Comparison of ENCODE assay signal across 10 mouse cellular contexts in genomic region chr2:31636138-31636741, GRCm38 (mm10). TPM values are rescaled to one million over a fixed set of nuclear protein-coding genes. Genes with fewer than 3 reads are reported as not detected.
A peak's percentile ranks its signal among the peaks of the same experiment; 100 is the strongest.
DNase-seq lines count a peak whose midpoint lies in the region; ATAC-seq and TF ChIP-seq lines count a peak whose summit lies in the region.
"Had no signal": no experiment of that assay in that cellular context is flagged by ENCODE, and none has a peak within 500 bp of the region (broad histone marks: within the 10 kb centered on the region; RNA-seq: fewer than 3 reads in every experiment).

No protein-coding gene starts in this region.

- no peak for DNase-seq in heart, postnatal 4 days
- peak; percentile 56 for DNase-seq in brain, embryonic 14.5 days (ENCODE audit: low read depth)
- DNase-seq in hindbrain, embryonic 11.5 days (ENCODE audit: low spot score) = no peak
- DNase-seq in midbrain, embryonic 14.5 days = peak; percentile 73
- no peak for DNase-seq in urinary bladder, postnatal 4 days (ENCODE audit: low spot score in 2 of 2)
- DNase-seq in left cerebral cortex, postnatal 36 days (ENCODE audit: low spot score in 2 of 2) = no peak
- DNase-seq in cerebellum, postnatal 14 days = no peak

- no peak overlapping the region for H3K9ac ChIP-seq in heart, embryonic 14.5 days (ENCODE audit: low read length)
- H3K9ac ChIP-seq in hindbrain, embryonic 11.5 days (ENCODE audit: low read depth, low read length) = 0 out of 2 replicates have a peak overlapping the region, but pooled peaks have one; percentile 21
- peak overlapping the region; percentile 0; the same call in 1 of the 2 replicates for H3K9ac ChIP-seq in midbrain, embryonic 14.5 days (replicated peaks; ENCODE audit: low read length)

- peaks cover 0 to 20% of the 10 kb centered on the region in 2 experiments; a peak in 3 of 4 replicates for H3K4me1 ChIP-seq in heart, embryonic 14.5 days (ENCODE audit: control insufficient read depth in 2 of 2, insufficient read depth in 2 of 2, low read length in 2 of 2)
- peaks cover 42% of the 10 kb centered on the region for H3K4me1 ChIP-seq in hindbrain, embryonic 11.5 days (replicated peaks; ENCODE audit: control insufficient read depth, insufficient read depth, low read length)
- H3K4me1 ChIP-seq in midbrain, embryonic 14.5 days (ENCODE audit: control insufficient read depth, insufficient read depth, low read length) = peaks cover 32% of the 10 kb centered on the region

- 1% methylated on average over 48 of the region's 48 CpGs for WGBS in heart, embryonic 14.5 days
- under 1% methylated on average over 48 of the region's 48 CpGs for WGBS in hindbrain, embryonic 11.5 days
- under 1% methylated on average over 48 of the region's 48 CpGs for WGBS in midbrain, embryonic 14.5 days

- no peak for TF ChIP-seq POLR2A in brain, embryonic 14.5 days (IDR thresholded peaks at IDR 0.05; ENCODE audit: borderline replicate concordance, extremely low read depth, insufficient read depth, insufficient read length, poor library complexity, severe bottlenecking)

- H3K9me3 ChIP-seq in heart, embryonic 14.5 days (ENCODE audit: control insufficient read depth, low read length) = no peaks in the 10 kb centered on the region
- H3K9me3 ChIP-seq in hindbrain, embryonic 11.5 days (ENCODE audit: control insufficient read depth, low read length) = no peaks in the 10 kb centered on the region
- H3K9me3 ChIP-seq in midbrain, embryonic 14.5 days (ENCODE audit: control insufficient read depth, low read length) = no peaks in the 10 kb centered on the region

- no peaks in the 10 kb centered on the region for H3K36me3 ChIP-seq in heart, embryonic 14.5 days (ENCODE audit: control insufficient read depth, insufficient read depth, low read length)
- H3K36me3 ChIP-seq in hindbrain, embryonic 11.5 days (ENCODE audit: control insufficient read depth, insufficient read depth, low read length) = no peaks in the 10 kb centered on the region
- no peaks in the 10 kb centered on the region for H3K36me3 ChIP-seq in midbrain, embryonic 14.5 days (ENCODE audit: control insufficient read depth, insufficient read depth, low read length)

- peaks cover 99% of the 10 kb centered on the region for H3K27me3 ChIP-seq in heart, embryonic 14.5 days (ENCODE audit: control insufficient read depth, insufficient read depth, low read length)
- H3K27me3 ChIP-seq in hindbrain, embryonic 11.5 days (ENCODE audit: control insufficient read depth, insufficient read depth, low read length) = peaks cover 95% of the 10 kb centered on the region
- peaks cover 91% of the 10 kb centered on the region for H3K27me3 ChIP-seq in midbrain, embryonic 14.5 days (ENCODE audit: control insufficient read depth, insufficient read depth, low read length)

- H3K27ac ChIP-seq in heart, embryonic 14.5 days (replicated peaks in 1 of 2; ENCODE audit: control insufficient read depth in 1 of 2, insufficient read depth in 1 of 2, low read depth in 2 of 2, low read length in 2 of 2) = no peak overlapping the region
- peak overlapping the region; percentile 9; the same call in 1 of the 2 replicates for H3K27ac ChIP-seq in hindbrain, embryonic 11.5 days (ENCODE audit: low read depth, low read length)
- H3K27ac ChIP-seq in midbrain, embryonic 14.5 days (replicated peaks; ENCODE audit: low read depth, low read length) = peak overlapping the region; percentile 32

- peak overlapping the region in 1 of 2 experiments; percentile 20; a peak in 3 of 4 replicates for H3K4me3 ChIP-seq in heart, embryonic 14.5 days (ENCODE audit: control insufficient read depth in 1 of 2, insufficient read depth in 1 of 2, low read depth in 1 of 2, low read length in 2 of 2)
- H3K4me3 ChIP-seq in hindbrain, embryonic 11.5 days (ENCODE audit: low read depth, low read length) = peak overlapping the region; percentile 29
- H3K4me3 ChIP-seq in midbrain, embryonic 14.5 days (replicated peaks; ENCODE audit: low read depth, low read length) = peak overlapping the region; percentile 29

- peak overlapping the region; percentile 39 for H3K4me2 ChIP-seq in heart, embryonic 14.5 days (ENCODE audit: low read length)
- H3K4me2 ChIP-seq in hindbrain, embryonic 11.5 days (replicated peaks; ENCODE audit: low read depth, low read length) = peak overlapping the region; percentile 50
- H3K4me2 ChIP-seq in midbrain, embryonic 14.5 days (ENCODE audit: low read length) = peak overlapping the region; percentile 49

- no peak for TF ChIP-seq CTCF in brain, embryonic 14.5 days (IDR thresholded peaks at IDR 0.05; ENCODE audit: borderline replicate concordance, extremely low read depth, insufficient read depth, insufficient read length)

- ATAC-seq in heart, embryonic 14.5 days (ENCODE audit: insufficient number of reproducible peaks, insufficient read depth, low FRiP score, low read depth) = no peak
- peak; percentile 3 for ATAC-seq in hindbrain, embryonic 11.5 days (ENCODE audit: low FRiP score)
- ATAC-seq in midbrain, embryonic 14.5 days (ENCODE audit: low FRiP score, low TSS enrichment) = no peak; the same call in 1 of the 2 replicates
- ATAC-seq: CD4-positive, CD25-positive, alpha-beta regulatory T cell, adult 4 months had no signal

- intact Hi-C loops in left cerebral cortex, postnatal 36 days (cut with DNase I) = no loop called here

RNA-seq across cellular contexts. Expression of gene Prdm12, which starts 3.6 kb away (rescaled TPM):
- polyA plus RNA-seq in heart, embryonic 14.5 days (2014; fragmentation: Nextera tagmentation; extraction: Ambion mirVana) = not detected in 2 replicates
- not detected for total RNA-seq in heart, postnatal 4 days (2021)
- polyA plus RNA-seq in brain, embryonic 14.5 days (2012; rRNA removed) = 6.3 and 7.9 TPM in 2 replicates
- polyA plus RNA-seq in hindbrain, embryonic 11.5 days (2014; fragmentation: Nextera tagmentation; extraction: Ambion mirVana) = 4.0 and 6.7 TPM in 2 replicates
- 3.1 and 4.7 TPM in 2 replicates for polyA plus RNA-seq in midbrain, embryonic 14.5 days (2014; fragmentation: Nextera tagmentation; extraction: Ambion mirVana)
- under 1 TPM; 0.16 to 0.44 TPM for total RNA-seq in left cerebral cortex, postnatal 36 days (2021)
- total RNA-seq: heart, postnatal 10 days had no signal
- polyA plus RNA-seq: CD4-positive, CD25-positive, alpha-beta regulatory T cell, adult 4 months had no signal

RNA-seq across cellular contexts. Expression of gene Exosc2, which starts 34.3 kb away (rescaled TPM):
- polyA plus RNA-seq in heart, embryonic 14.5 days (2014; fragmentation: Nextera tagmentation; extraction: Ambion mirVana) = 30.7 and 32.9 TPM in 2 replicates
- 10 to 100 TPM; 21.6 to 22.9 TPM for total RNA-seq in heart, postnatal 4 days (2021)
- polyA plus RNA-seq in brain, embryonic 14.5 days (2012; rRNA removed) = 36.6 and 39.7 TPM in 2 replicates
- 50.8 and 56.6 TPM in 2 replicates for polyA plus RNA-seq in hindbrain, embryonic 11.5 days (2014; fragmentation: Nextera tagmentation; extraction: Ambion mirVana)
- 31.1 and 33.9 TPM in 2 replicates for polyA plus RNA-seq in midbrain, embryonic 14.5 days (2014; fragmentation: Nextera tagmentation; extraction: Ambion mirVana)
- total RNA-seq in left cerebral cortex, postnatal 36 days (2021) = 10 to 100 TPM; 19.8 to 23.9 TPM

RNA-seq across cellular contexts. Expression of gene Abl1, which starts 51.9 kb away (rescaled TPM):
- polyA plus RNA-seq in heart, embryonic 14.5 days (2014; fragmentation: Nextera tagmentation; extraction: Ambion mirVana) = 27.8 and 28.9 TPM in 2 replicates
- total RNA-seq in heart, postnatal 4 days (2021) = 10 to 100 TPM; 80.1 to 90.6 TPM
- polyA plus RNA-seq in brain, embryonic 14.5 days (2012; rRNA removed) = 61.4 and 68.6 TPM in 2 replicates
- polyA plus RNA-seq in hindbrain, embryonic 11.5 days (2014; fragmentation: Nextera tagmentation; extraction: Ambion mirVana) = 28.6 and 30.2 TPM in 2 replicates
- 19.6 and 27.6 TPM in 2 replicates for polyA plus RNA-seq in midbrain, embryonic 14.5 days (2014; fragmentation: Nextera tagmentation; extraction: Ambion mirVana)
- 10 to 100 TPM; 37.8 to 52.2 TPM for total RNA-seq in left cerebral cortex, postnatal 36 days (2021)

Comparison
In these comparisons a context has a peak if more than half of its experiments do, and no peak if none do; other contexts are left out.
1. H3K27ac ChIP-seq: peak in hindbrain, embryonic 11.5 days (single experiment) and midbrain, embryonic 14.5 days (single experiment); none in heart, embryonic 14.5 days (0 of 2).
2. DNase-seq: peak in brain, embryonic 14.5 days (single experiment) and midbrain, embryonic 14.5 days (single experiment); none in heart, postnatal 4 days (single experiment), hindbrain, embryonic 11.5 days (single experiment), urinary bladder, postnatal 4 days (0 of 2), left cerebral cortex, postnatal 36 days (0 of 2) and cerebellum, postnatal 14 days (0 of 2).
3. Peak in every context shown above with its lines, with median percentiles within 50 percentile points of each other: H3K4me2 ChIP-seq.